Mouse (Mus musculus) myocyte (in vitro differentiated cells): ENCODE measurements around the gene Rhbdf1.

Experiments used
- CEBPB ChIP-seq: IDR thresholded peaks from 2 replicates; pipeline ENCODE4 v1.6.1; 2011; ENCODE audit warnings: mild to moderate bottlenecking, moderate library complexity; ENCODE audit not compliant: poor library complexity, insufficient read depth, severe bottlenecking
- E2F4 ChIP-seq: IDR thresholded peaks from one replicate; pipeline ENCODE4 v1.6.1; 2011; ENCODE audit warnings: mild to moderate bottlenecking, control low read depth, moderate library complexity; ENCODE audit not compliant: insufficient read depth
- MAX ChIP-seq: IDR thresholded peaks from one replicate; pipeline ENCODE4 v1.6.1; 2011; ENCODE audit warnings: low read depth, mild to moderate bottlenecking, control low read depth
- MYOG ChIP-seq, 3 experiments: IDR thresholded peaks; one replicate each; pipeline ENCODE4 v1.6.1; 2011; ENCODE audit warnings: control low read depth in 2 of 3, low read depth in 2 of 3, mild to moderate bottlenecking in 2 of 3; ENCODE audit not compliant: insufficient read length in 2 of 3, control insufficient read depth in 1 of 3, insufficient read depth in 1 of 3
- POLR2A ChIP-seq: IDR thresholded peaks from one replicate; pipeline ENCODE4 v1.6.1; 2011; ENCODE audit warnings: low read depth, mild to moderate bottlenecking, control low read depth, moderate library complexity; ENCODE audit not compliant: insufficient read length
- POLR2AphosphoS2 ChIP-seq: IDR thresholded peaks from one replicate; pipeline ENCODE4 v1.6.1; 2011; ENCODE audit warnings: low read depth, control low read depth; ENCODE audit not compliant: insufficient read length
- REST ChIP-seq: IDR thresholded peaks from one replicate; pipeline ENCODE4 v1.6.1; 2011; ENCODE audit warnings: mild to moderate bottlenecking, control low read depth, moderate library complexity; ENCODE audit not compliant: insufficient read depth, insufficient read length
- TCF12 ChIP-seq: IDR thresholded peaks from one replicate; pipeline ENCODE4 v1.6.1; 2011; ENCODE audit warnings: mild to moderate bottlenecking, control low read depth; ENCODE audit not compliant: poor library complexity, insufficient read depth, severe bottlenecking
- USF1 ChIP-seq: IDR thresholded peaks from one replicate; pipeline ENCODE4 v1.6.1; 2011; ENCODE audit warnings: low read depth, mild to moderate bottlenecking, control low read depth, moderate library complexity

- no peak for TF ChIP-seq POLR2A
- TF ChIP-seq TCF12: no peak
- TF ChIP-seq E2F4: no peak
- TF ChIP-seq POLR2AphosphoS2: no peak
- no peak for TF ChIP-seq USF1
- TF ChIP-seq MAX: no peak
- TF ChIP-seq CEBPB: no peak
- no peak for TF ChIP-seq REST
- no peak for TF ChIP-seq MYOG (IDR thresholded peaks at IDR 0.05; ENCODE audit: control insufficient read depth in 1 of 3, insufficient read depth in 1 of 3, insufficient read length in 2 of 3, low read depth in 2 of 3)
These were observed 1.3 kb upstream of the Rhbdf1 start for GRCm38 (mm10) chr11:32223297-32223967.
